Mouse (Mus musculus) neural tube, embryonic 14.5 days (tissue): Measurements from ENCODE around the gene Olfr986. TPM values are rescaled to one million over a fixed set of nuclear protein-coding genes. Genes with fewer than 3 reads are reported as not detected.
"Not testable (repeated sequence)": the region's sequence is repeated elsewhere in the genome, so short reads cannot be mapped to it uniquely, and the experiment has no call there.

Experiments
- ATAC-seq: fragments of 200-750 bp; cut with Nextera tagmentation; 2 replicates; pipeline ENCODE4 v1.8.0; 2017; ENCODE audit warnings: low read depth, mild to moderate bottlenecking, moderate TSS enrichment, moderate library complexity
- H3K27ac ChIP-seq: fragments of 300-500 bp; sonication (generic); 2 replicates; pipeline ENCODE4 v1.5.1; 2014; ENCODE audit warnings: low read depth, mild to moderate bottlenecking, control low read depth, low read length, moderate library complexity, mixed read lengths
- H3K27me3 ChIP-seq: fragments of 300-500 bp; sonication (generic); 2 replicates; pipeline ENCODE4 v1.6.1; 2014; ENCODE audit warnings: low read length; ENCODE audit not compliant: control insufficient read depth, insufficient read depth
- H3K36me3 ChIP-seq: fragments of 300-500 bp; sonication (generic); 2 replicates; pipeline ENCODE4 v1.6.1; 2014; ENCODE audit warnings: low read length, mixed read lengths; ENCODE audit not compliant: control insufficient read depth, insufficient read depth
- H3K4me1 ChIP-seq: fragments of 300-500 bp; sonication (generic); 2 replicates; pipeline ENCODE4 v1.6.1; 2014; ENCODE audit warnings: low read length; ENCODE audit not compliant: control insufficient read depth, insufficient read depth
- H3K4me2 ChIP-seq: fragments of 300-500 bp; sonication (generic); 2 replicates; pipeline ENCODE4 v1.6.1; 2014; ENCODE audit warnings: mild to moderate bottlenecking, low read depth, low read length, control low read depth
- H3K4me3 ChIP-seq: fragments of 300-500 bp; sonication (generic); 2 replicates; pipeline ENCODE4 v1.5.1; 2014; ENCODE audit warnings: low read depth, low read length, control low read depth, mixed read lengths
- H3K9ac ChIP-seq: fragments of 300-500 bp; sonication (generic); replicated peaks from 2 replicates; pipeline ENCODE4 v1.6.1; 2014; ENCODE audit warnings: low read depth, mild to moderate bottlenecking, control low read depth, low read length, mixed read lengths
- H3K9me3 ChIP-seq: fragments of 300-500 bp; sonication (generic); 2 replicates; pipeline ENCODE4 v1.6.1; 2016; ENCODE audit warnings: low read length; ENCODE audit not compliant: control insufficient read depth
- WGBS: fragments of 180-500 bp; shearing (Covaris S2); extraction: QIAGEN DNeasy Blood & Tissue Kit; methylation state at CpG from one replicate; pipeline ENCODE4 v1.1.7; 2014; 5-methylcytosine and 5-hydroxymethylcytosine counted together
- polyA plus RNA-seq: library from polyadenylated mRNA; unstranded; fragments of >200 nt; fragmentation: Nextera tagmentation; extraction: Ambion mirVana; gene quantifications from 2 replicates; pipeline ENCODE4 v1.2.1, GENCODE M21; 2014

Olfr986 gene
- 0.10 TPM in 1 of 2 replicates, not detected in the other for polyA plus RNA-seq

- Histone ChIP-seq H3K9me3 (no peaks in the 10 kb centered on the region), H3K27me3 (no peaks in the 10 kb centered on the region), H3K9ac (no peak within 1 kb of the TSS), H3K4me1 (no peaks in the 10 kb centered on the region), H3K27ac (no peak within 1 kb of the TSS), H3K4me3 (no peak within 1 kb of the TSS), H3K4me2 (no peak within 1 kb of the TSS), H3K36me3 (no peaks in the 10 kb centered on the region)
- whole genome bisulfite sequencing = 91% methylated on average over 5 of the region's 5 CpGs
- no peak for ATAC-seq
Measured at GRCm38 (mm10) chr9:40180620-40181019, at the start of gene Olfr986. TSS of gene Olfr986 (plus strand) at chr9:40180920.

DNA sequence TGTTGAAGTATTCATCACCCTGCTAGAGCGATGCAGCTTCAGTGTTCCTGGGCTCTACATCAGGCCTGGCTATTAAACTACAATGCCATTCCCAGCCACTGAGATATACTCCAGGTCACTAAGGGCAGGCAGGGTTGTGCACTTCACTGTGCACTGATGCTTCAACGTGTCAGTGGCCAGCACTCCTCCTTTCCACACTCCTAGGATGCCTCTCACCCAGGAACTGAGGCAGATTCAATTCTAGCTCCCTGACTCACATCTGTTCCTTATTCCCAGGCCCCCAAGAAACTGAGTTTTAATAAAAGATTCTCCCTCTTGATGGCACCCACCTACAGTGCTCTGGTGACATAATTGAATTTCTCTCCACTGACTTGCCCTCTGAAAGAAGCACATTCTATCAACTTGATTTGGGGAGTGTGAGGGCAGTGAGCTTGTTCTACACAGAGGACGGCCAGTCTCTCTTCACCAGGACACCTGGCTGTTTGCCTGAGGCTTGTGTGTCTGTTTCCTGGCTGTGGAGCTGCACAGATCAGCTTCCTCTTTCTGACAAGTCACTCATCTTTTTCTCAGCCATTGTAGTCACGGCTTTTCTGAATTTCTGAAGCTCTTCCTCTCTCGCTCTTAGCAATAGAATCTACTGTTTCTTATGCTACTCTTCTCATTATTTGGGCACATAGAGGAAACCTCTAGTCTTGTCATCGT lies 43.6 kb upstream of the Olfr986 start:
- no peak overlapping the region for H3K4me2 ChIP-seq
- ATAC-seq = no peak
- H3K4me3 ChIP-seq = no peak overlapping the region
- no peaks in the 10 kb centered on the region for H3K36me3 ChIP-seq
- no peaks in the 10 kb centered on the region for H3K9me3 ChIP-seq
- 82% methylated on average over 6 of the region's 6 CpGs for WGBS
- no peaks in the 10 kb centered on the region for H3K4me1 ChIP-seq
- no peaks in the 10 kb centered on the region for H3K27me3 ChIP-seq
- H3K9ac ChIP-seq = no peak overlapping the region
- no peak overlapping the region for H3K27ac ChIP-seq

GRCm38 (mm10) chr9:40139484-40139883 lies 41.2 kb upstream of the Olfr986 start:
- no peak overlapping the region for H3K4me3 ChIP-seq
- H3K4me1 ChIP-seq = no peaks in the 10 kb centered on the region
- H3K36me3 ChIP-seq = no peaks in the 10 kb centered on the region
- WGBS = 58% methylated on average over 4 of the region's 4 CpGs
- no peak overlapping the region for H3K27ac ChIP-seq
- no peak for ATAC-seq
- no peaks in the 10 kb centered on the region for H3K9me3 ChIP-seq
- H3K9ac ChIP-seq = no peak overlapping the region
- H3K27me3 ChIP-seq = no peaks in the 10 kb centered on the region
- no peak overlapping the region for H3K4me2 ChIP-seq

- Histone ChIP-seq H3K36me3 (no peaks in the 10 kb centered on the region), H3K9ac (no peak overlapping the region)
- 55% methylated on average over 1 of the region's 1 CpGs for WGBS
Measured at GRCm38 (mm10) chr9:40141544-40141943, 39.2 kb upstream of the Olfr986 start.

GRCm38 (mm10) chr9:40155118-40155644 lies 25.5 kb upstream of the Olfr986 start:
- H3K27ac ChIP-seq = no peak overlapping the region
- H3K4me1 ChIP-seq = no peaks in the 10 kb centered on the region
- H3K4me3 ChIP-seq = no peak overlapping the region
- H3K9me3 ChIP-seq = no peaks in the 10 kb centered on the region
- no peak overlapping the region for H3K9ac ChIP-seq
- no peak overlapping the region for H3K4me2 ChIP-seq
- 80% methylated on average over 4 of the region's 4 CpGs for WGBS
- no peaks in the 10 kb centered on the region for H3K36me3 ChIP-seq
- ATAC-seq = no peak
- no peaks in the 10 kb centered on the region for H3K27me3 ChIP-seq

More at GRCm38 (mm10) chr9:40141544-40141943, 39.2 kb upstream of the Olfr986 start:
- no peak overlapping the region for H3K27ac ChIP-seq
- no peak overlapping the region for H3K4me3 ChIP-seq
- no peak overlapping the region for H3K4me2 ChIP-seq
- ATAC-seq = peak; percentile 44; the same call in 1 of the 2 replicates
- no peaks in the 10 kb centered on the region for H3K9me3 ChIP-seq
- no peaks in the 10 kb centered on the region for H3K27me3 ChIP-seq
- H3K4me1 ChIP-seq = no peaks in the 10 kb centered on the region

- H3K9ac ChIP-seq = no peak overlapping the region
- no peak overlapping the region for H3K4me3 ChIP-seq
- H3K4me1 ChIP-seq = no peaks in the 10 kb centered on the region
- H3K4me2 ChIP-seq = no peak overlapping the region
- H3K9me3 ChIP-seq = no peaks in the 10 kb centered on the region
- no peak overlapping the region for H3K27ac ChIP-seq
- H3K36me3 ChIP-seq = no peaks in the 10 kb centered on the region
- WGBS = 93% methylated on average over 1 of the region's 1 CpGs
- H3K27me3 ChIP-seq = no peaks in the 10 kb centered on the region
- ATAC-seq = no peak
Measured at GRCm38 (mm10) chr9:40166446-40166845, 14.3 kb upstream of the Olfr986 start.

- no peaks in the 10 kb centered on the region for H3K27me3 ChIP-seq
- H3K9ac ChIP-seq = no peak overlapping the region
- H3K4me1 ChIP-seq = no peaks in the 10 kb centered on the region
- no peak for ATAC-seq
- H3K27ac ChIP-seq = no peak overlapping the region
- WGBS = 87% methylated on average over 6 of the region's 6 CpGs
- no peaks in the 10 kb centered on the region for H3K36me3 ChIP-seq
- H3K9me3 ChIP-seq = no peaks in the 10 kb centered on the region
- no peak overlapping the region for H3K4me2 ChIP-seq
- no peak overlapping the region for H3K4me3 ChIP-seq
Measured at GRCm38 (mm10) chr9:40177017-40177416, 3.7 kb upstream of the Olfr986 start.

- H3K9me3 ChIP-seq, H3K4me2 ChIP-seq, H3K36me3 ChIP-seq, H3K27ac ChIP-seq, H3K4me1 ChIP-seq, ATAC-seq, H3K4me3 ChIP-seq, H3K27me3 ChIP-seq, H3K9ac ChIP-seq: not testable (repeated sequence)
- WGBS = 62% methylated on average over 2 of the region's 2 CpGs
Measured at GRCm38 (mm10) chr9:40185166-40185565, 4.4 kb downstream of the Olfr986 start.

DNA sequence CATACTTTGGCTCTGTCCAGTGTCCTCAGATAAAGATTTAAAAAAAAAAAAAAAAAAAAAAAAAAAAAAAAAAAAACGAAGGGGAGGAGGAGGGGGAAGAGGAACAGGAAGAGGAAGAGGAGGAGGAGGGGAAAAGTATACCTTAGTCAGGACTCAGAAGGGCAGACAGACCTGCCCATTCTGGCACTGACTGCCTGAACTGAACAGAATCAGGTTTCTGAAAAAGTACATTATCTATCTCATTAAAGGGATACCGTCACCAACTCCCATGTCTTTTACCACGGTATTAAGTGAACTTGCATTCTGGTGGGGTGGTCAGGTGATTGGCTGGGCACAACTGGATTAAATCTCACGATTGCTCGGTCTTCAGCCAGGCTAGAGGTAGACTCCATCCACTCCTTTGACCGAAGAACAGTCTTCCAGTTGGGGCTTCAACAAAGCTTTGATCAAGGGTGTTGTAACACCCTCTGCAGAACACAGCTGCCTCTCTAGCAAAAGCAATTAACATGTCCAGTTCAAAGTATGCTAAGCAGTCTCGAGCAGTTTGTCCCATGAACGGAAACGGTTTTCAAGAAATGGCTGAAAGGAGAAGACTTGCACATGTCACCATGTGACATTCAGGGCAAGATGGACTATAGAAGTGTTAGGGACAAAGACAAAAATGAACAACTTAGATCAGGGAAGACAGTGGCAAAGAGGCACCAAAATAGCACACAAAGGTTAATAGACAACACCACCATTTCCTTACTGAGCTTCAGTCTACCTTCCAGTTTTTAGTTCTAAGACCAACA lies 10.6 kb downstream of the Olfr986 start:
- Histone ChIP-seq H3K27ac (peak overlapping the region; percentile 45; the same call in 1 of the 2 replicates), H3K4me1 (peaks cover 10% of the 10 kb centered on the region), H3K4me2 (peak overlapping the region; percentile 80), H3K4me3 (peak overlapping the region; percentile 76), H3K9me3 (no peaks in the 10 kb centered on the region), H3K36me3 (no peaks in the 10 kb centered on the region), H3K27me3 (no peaks in the 10 kb centered on the region), H3K9ac (no peak overlapping the region)
- 91% methylated on average over 9 of the region's 9 CpGs for WGBS
- ATAC-seq = no peak
